Mouse (Mus musculus): ENCODE results near the gene Casd1.
"Not testable (repeated sequence)": the region's sequence is repeated elsewhere in the genome, so short reads cannot be mapped to it uniquely, and the experiment has no call there.

The Casd1 gene

GRCm38 (mm10) chr6:4612431-4612830 lies 11.8 kb downstream of the Casd1 start:
- no peak for DNase-seq (ENCODE audit: low read depth, low spot score)

- no peak for DNase-seq (ENCODE audit: low read depth, low spot score)
Measured at GRCm38 (mm10) chr6:4617911-4618310, 17.3 kb downstream of the Casd1 start.

- DNase-seq (ENCODE audit: low read depth, low spot score) = no peak
Measured at GRCm38 (mm10) chr6:4631464-4631863, 30.8 kb downstream of the Casd1 start.

- DNase-seq (ENCODE audit: low read depth, low spot score) = no peak
Measured at GRCm38 (mm10) chr6:4633189-4633588, 32.5 kb downstream of the Casd1 start.

GRCm38 (mm10) chr6:4634804-4635203 lies 34.2 kb downstream of the Casd1 start:
- no peak for DNase-seq (ENCODE audit: low read depth, low spot score)

- DNase-seq (ENCODE audit: low read depth, low spot score) = no peak
Measured at GRCm38 (mm10) chr6:4642068-4642467, 41.4 kb downstream of the Casd1 start.

- no peak for DNase-seq (ENCODE audit: low read depth, low spot score)
Measured at GRCm38 (mm10) chr6:4647351-4647750, 46.7 kb downstream of the Casd1 start.

GRCm38 (mm10) chr6:4652596-4653134 lies 52.0 kb downstream of the Casd1 start:
- no peak for DNase-seq (ENCODE audit: low read depth, low spot score)

- DNase-seq (ENCODE audit: low read depth, low spot score) = not testable (repeated sequence)
Measured at GRCm38 (mm10) chr6:4653741-4654140, 53.1 kb downstream of the Casd1 start.

- DNase-seq (ENCODE audit: low read depth, low spot score) = no peak
Measured at GRCm38 (mm10) chr6:4655466-4655865, 54.8 kb downstream of the Casd1 start.

GRCm38 (mm10) chr6:4655924-4656323 lies 55.3 kb downstream of the Casd1 start:
- no peak for DNase-seq (ENCODE audit: low read depth, low spot score)

- DNase-seq (ENCODE audit: low read depth, low spot score) = no peak
Measured at GRCm38 (mm10) chr6:4658861-4659260, 58.2 kb downstream of the Casd1 start.

GRCm38 (mm10) chr6:4663516-4663915 lies 62.9 kb downstream of the Casd1 start:
- no peak for DNase-seq (ENCODE audit: low read depth, low spot score)

- DNase-seq (ENCODE audit: low read depth, low spot score) = no peak
Measured at GRCm38 (mm10) chr6:4664313-4664712, 63.7 kb downstream of the Casd1 start.

GRCm38 (mm10) chr6:4665154-4665553 lies 64.5 kb downstream of the Casd1 start:
- DNase-seq (ENCODE audit: low read depth, low spot score) = no peak

GRCm38 (mm10) chr6:4677356-4677761 lies 76.7 kb downstream of the Casd1 start:
- DNase-seq (ENCODE audit: low read depth, low spot score) = no peak

- DNase-seq (ENCODE audit: low read depth, low spot score) = no peak
Measured at GRCm38 (mm10) chr6:4679981-4680380, 79.3 kb downstream of the Casd1 start.

- no peak for DNase-seq (ENCODE audit: low read depth, low spot score)
Measured at GRCm38 (mm10) chr6:4680576-4680975, 79.9 kb downstream of the Casd1 start.

GRCm38 (mm10) chr6:4684706-4685340 lies 84.2 kb downstream of the Casd1 start:
- no peak for DNase-seq (ENCODE audit: low read depth, low spot score)

- no peak for DNase-seq (ENCODE audit: low read depth, low spot score)
Measured at GRCm38 (mm10) chr6:4690438-4690837, 89.8 kb downstream of the Casd1 start.

All from skeletal muscle tissue, adult 2 months (tissue).